Mouse (Mus musculus) spleen, adult 2 months (tissue): ENCODE results near the gene Cldn9.

ENCODE experiments used
- CTCF ChIP-seq: fragments of 200-500 bp; IDR thresholded peaks from 2 replicates; pipeline ENCODE4 v1.5.1; 2011; ENCODE audit warnings: mild to moderate bottlenecking, inconsistent platforms; ENCODE audit not compliant: insufficient read depth, insufficient read length, insufficient replicate concordance; ENCODE audit errors: extremely low read depth
- POLR2A ChIP-seq: fragments of 200-500 bp; IDR thresholded peaks from 2 replicates; pipeline ENCODE4 v1.6.1; 2011; ENCODE audit warnings: low read depth, low read length, inconsistent platforms

DNA sequence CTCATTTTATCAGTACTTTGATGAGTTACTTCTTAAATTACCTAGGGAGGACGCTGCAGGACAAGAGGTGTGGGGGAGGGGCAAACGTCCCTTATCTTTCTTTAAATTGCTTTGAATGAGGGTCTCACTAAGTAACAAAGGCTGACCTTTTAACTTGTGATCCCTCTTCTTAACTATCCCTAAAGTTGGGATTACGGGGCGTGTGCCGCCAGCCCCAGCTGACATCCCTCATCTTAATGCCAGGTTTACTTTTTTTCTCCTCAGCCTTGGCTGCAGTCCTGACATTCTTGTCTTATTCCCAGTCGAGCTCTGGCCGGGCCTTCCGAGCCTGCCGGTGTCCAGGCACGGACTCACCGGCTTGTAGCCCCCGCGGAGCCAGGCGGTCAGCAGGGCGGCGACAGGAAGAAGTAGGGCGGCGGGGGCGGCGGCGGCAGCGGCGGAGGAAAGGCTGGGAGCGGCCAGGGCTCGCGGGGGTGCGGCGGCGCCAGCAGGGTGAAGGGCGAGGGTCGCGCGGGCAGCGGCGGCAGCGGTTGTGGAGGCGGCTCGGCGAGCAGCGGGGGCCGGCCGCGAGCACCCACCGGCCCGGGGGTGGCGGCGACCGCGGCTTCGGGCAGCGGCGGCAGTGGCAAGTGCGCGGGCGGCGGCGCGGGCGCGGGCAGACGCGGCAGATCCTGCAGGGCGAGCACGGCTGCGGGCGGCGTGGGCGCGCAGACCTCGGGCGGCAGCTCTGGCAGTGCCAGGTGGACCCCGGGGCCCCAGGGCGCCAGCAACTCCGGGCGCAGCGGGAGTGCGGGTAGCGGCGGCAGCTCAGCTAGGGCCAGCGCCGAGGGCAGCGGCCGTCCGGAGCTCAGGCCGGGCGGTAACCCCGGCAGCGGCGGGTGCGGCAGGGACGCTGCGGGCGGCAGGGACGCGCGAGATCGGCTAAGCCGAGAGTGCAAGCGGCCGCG is 15.6 kb upstream of the Cldn9 start:
- TF ChIP-seq POLR2A (no peak), CTCF (no peak)
